Comparison of ENCODE assay signal across 8 mouse cellular contexts in genomic region chr12:112449144-112449827, GRCm38 (mm10). TPM values are rescaled to one million over a fixed set of nuclear protein-coding genes. Genes with fewer than 3 reads are reported as not detected.
DNase-seq lines count a peak whose midpoint lies in the region; ATAC-seq and TF ChIP-seq lines count a peak whose summit lies in the region.

No protein-coding gene starts in this region.

- H3K27ac ChIP-seq in kidney, postnatal 0 days, result peak overlapping the region; percentile 26; the same call in 1 of the 2 replicates
- peak overlapping the region; percentile 49 for H3K27ac ChIP-seq in embryonic facial prominence, embryonic 13.5 days
- peak overlapping the region; percentile 74; the same call in 1 of the 2 replicates for H3K27ac ChIP-seq in limb, embryonic 10.5 days
- H3K27ac ChIP-seq in stomach, embryonic 16.5 days (ENCODE audit: low read length), result peak overlapping the region; percentile 14; the same call in 1 of the 2 replicates

- no peak overlapping the region for H3K4me2 ChIP-seq in kidney, postnatal 0 days (ENCODE audit: low read length)
- no peak overlapping the region for H3K4me2 ChIP-seq in embryonic facial prominence, embryonic 13.5 days
- no peak overlapping the region for H3K4me2 ChIP-seq in stomach, embryonic 16.5 days (ENCODE audit: low read depth, low read length)

- no peaks in the 10 kb centered on the region for H3K36me3 ChIP-seq in kidney, postnatal 0 days (ENCODE audit: insufficient read depth, low read length)
- H3K36me3 ChIP-seq in embryonic facial prominence, embryonic 13.5 days, result no peaks in the 10 kb centered on the region
- no peaks in the 10 kb centered on the region for H3K36me3 ChIP-seq in limb, embryonic 10.5 days
- no peaks in the 10 kb centered on the region for H3K36me3 ChIP-seq in stomach, embryonic 16.5 days (ENCODE audit: control insufficient read depth, insufficient read depth, low read length)

- no peaks in the 10 kb centered on the region for H3K27me3 ChIP-seq in kidney, postnatal 0 days (ENCODE audit: insufficient read depth, low read length)
- peaks cover 9% of the 10 kb centered on the region; the same call in 1 of the 2 replicates for H3K27me3 ChIP-seq in embryonic facial prominence, embryonic 13.5 days
- H3K27me3 ChIP-seq in limb, embryonic 10.5 days (ENCODE audit: low read depth, poor library complexity, severe bottlenecking), result no peaks in the 10 kb centered on the region; the same call in 1 of the 2 replicates
- H3K27me3 ChIP-seq in stomach, embryonic 16.5 days (ENCODE audit: control insufficient read depth, insufficient read depth, low read length), result no peaks in the 10 kb centered on the region

- H3K4me1 ChIP-seq in kidney, postnatal 0 days (replicated peaks; ENCODE audit: insufficient read depth, low read length), result no peaks in the 10 kb centered on the region
- H3K4me1 ChIP-seq in embryonic facial prominence, embryonic 13.5 days, result peaks cover 22% of the 10 kb centered on the region
- peaks cover 15% of the 10 kb centered on the region for H3K4me1 ChIP-seq in limb, embryonic 10.5 days
- peaks cover 3% of the 10 kb centered on the region; the same call in 1 of the 2 replicates for H3K4me1 ChIP-seq in stomach, embryonic 16.5 days (ENCODE audit: control insufficient read depth, insufficient read depth, low read length)

- DNase-seq in kidney, postnatal 0 days (ENCODE audit: low spot score), result peak; percentile 50
- no peak for DNase-seq in kidney, postnatal 4 days
- no peak for DNase-seq in limb, embryonic 10.5 days (ENCODE audit: low spot score)
- no peak for DNase-seq in frontal cortex, postnatal 10 days (ENCODE audit: low spot score in 2 of 2)
- DNase-seq in kidney, adult 9 months, result no peak
- DNase-seq in cerebellum, adult 8-10 months, result no peak

- TF ChIP-seq CTCF in kidney, postnatal 0 days (IDR thresholded peaks at IDR 0.05; ENCODE audit: low read depth), result no peak

- 0 out of 2 replicates have a peak, but pooled peaks have one; percentile 29 for ATAC-seq in kidney, postnatal 0 days (replicated peaks; ENCODE audit: low FRiP score, low read depth)
- ATAC-seq in embryonic facial prominence, embryonic 13.5 days (ENCODE audit: insufficient number of reproducible peaks, insufficient read depth, low FRiP score, low TSS enrichment, low read depth), result no peak
- ATAC-seq in stomach, embryonic 16.5 days (ENCODE audit: insufficient read depth, low FRiP score), result peak; percentile 37; the same call in 1 of the 2 replicates

- H3K9ac ChIP-seq in kidney, postnatal 0 days (ENCODE audit: low read depth, low read length), result no peak overlapping the region
- H3K9ac ChIP-seq in embryonic facial prominence, embryonic 13.5 days, result no peak overlapping the region
- no peak overlapping the region for H3K9ac ChIP-seq in stomach, embryonic 16.5 days (ENCODE audit: low read length)

- 37% methylated on average over 18 of the region's 18 CpGs for WGBS in kidney, postnatal 0 days
- 44% methylated on average over 18 of the region's 18 CpGs for WGBS in embryonic facial prominence, embryonic 13.5 days
- WGBS in limb, embryonic 10.5 days, result 72% methylated on average over 18 of the region's 18 CpGs
- 31% methylated on average over 18 of the region's 18 CpGs for WGBS in stomach, embryonic 16.5 days

- H3K4me3 ChIP-seq in kidney, postnatal 0 days (replicated peaks; ENCODE audit: low read depth, low read length), result no peak overlapping the region
- H3K4me3 ChIP-seq in embryonic facial prominence, embryonic 13.5 days, result no peak overlapping the region
- no peak overlapping the region for H3K4me3 ChIP-seq in limb, embryonic 10.5 days
- no peak overlapping the region for H3K4me3 ChIP-seq in stomach, embryonic 16.5 days (replicated peaks; ENCODE audit: low read length)

- no peaks in the 10 kb centered on the region for H3K9me3 ChIP-seq in kidney, postnatal 0 days (replicated peaks; ENCODE audit: low read length)
- H3K9me3 ChIP-seq in embryonic facial prominence, embryonic 13.5 days, result peaks cover 5% of the 10 kb centered on the region; the same call in 1 of the 2 replicates
- H3K9me3 ChIP-seq in limb, embryonic 10.5 days (replicated peaks), result no peaks in the 10 kb centered on the region
- 0 out of 2 replicates have a peak, but pooled peaks cover 6% of the 10 kb centered on the region for H3K9me3 ChIP-seq in stomach, embryonic 16.5 days (replicated peaks; ENCODE audit: control insufficient read depth, low read length)

RNA-seq across cellular contexts. Expression of gene A530016L24Rik, which starts 40.0 kb away (rescaled TPM):
- 0.36 and 0.43 TPM in 2 replicates for polyA plus RNA-seq in kidney, postnatal 0 days (2015; fragmentation: Nextera tagmentation; extraction: Ambion mirVana)
- polyA plus RNA-seq in embryonic facial prominence, embryonic 13.5 days (2015; fragmentation: Nextera tagmentation; extraction: Ambion mirVana), result 0.10 and 0.12 TPM in 2 replicates
- not detected in 2 replicates for polyA plus RNA-seq in limb, embryonic 10.5 days (2016; fragmentation: Nextera tagmentation; extraction: Ambion mirVana)
- 0.19 and 0.22 TPM in 2 replicates for polyA plus RNA-seq in stomach, embryonic 16.5 days (2015; fragmentation: Nextera tagmentation; extraction: Ambion mirVana)

Comparison
In these comparisons a context has a peak if more than half of its experiments do, and no peak if none do; other contexts are left out.
1. H3K27ac ChIP-seq: peak in every context shown above with its lines; median percentile 74 in limb, embryonic 10.5 days; 49 in embryonic facial prominence, embryonic 13.5 days; 26 in kidney, postnatal 0 days; 14 in stomach, embryonic 16.5 days.